Mouse (Mus musculus): ENCODE measurements at regions not wholly inside any gene's neighbourhood (a gene's known extent, or its start where the extent isn't known, plus 50 kb on each side); places are given as distances from the start of the nearest gene placed in this dataset.

DNA sequence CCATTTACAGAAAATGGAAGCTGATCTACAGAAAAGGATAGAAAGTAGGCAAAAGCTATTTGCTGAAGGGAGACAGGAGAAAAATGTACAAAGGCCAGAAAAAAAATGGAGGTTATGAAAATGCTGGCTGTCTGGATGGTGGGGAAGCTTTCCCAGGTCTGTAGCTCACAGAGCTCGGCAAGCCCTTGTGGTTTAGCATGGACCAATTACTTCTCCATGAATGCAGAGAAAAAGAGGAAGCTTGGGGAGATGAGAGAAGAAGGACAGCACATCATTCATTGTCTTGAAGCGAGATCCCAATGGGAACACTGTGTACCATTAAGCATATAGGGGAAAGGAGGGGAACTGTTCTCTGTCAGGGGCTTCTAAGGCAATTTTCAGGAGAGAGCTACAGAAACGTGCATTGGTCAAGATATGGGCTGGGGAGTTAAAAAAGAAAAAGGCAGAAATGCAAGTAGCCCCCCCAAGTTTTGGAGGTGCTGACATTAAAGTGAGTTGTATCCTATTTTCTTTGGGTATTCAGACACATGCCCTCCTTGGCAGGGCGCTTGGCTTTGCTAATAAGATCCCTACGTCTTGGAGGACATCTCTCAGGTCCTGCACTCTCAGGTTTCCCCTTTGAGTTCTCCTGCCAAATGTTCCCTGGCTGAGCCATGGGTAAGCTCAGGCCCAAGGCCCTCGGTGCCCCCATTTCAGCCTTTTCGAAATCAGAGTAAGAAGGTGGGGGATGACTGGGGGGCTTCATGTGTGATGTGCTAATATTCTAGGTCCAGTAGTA, 105.8 kb upstream of the Jun start:
- TF ChIP-seq CTCF (IDR thresholded peaks at IDR 0.05; ENCODE audit: low read depth, low read length) = no peak
- TF ChIP-seq GATA1 (IDR thresholded peaks at IDR 0.05; ENCODE audit: borderline replicate concordance, low read length) = no peak
- no peak for TF ChIP-seq TAL1 (conservative IDR thresholded peaks at IDR 0.05; ENCODE audit: low read depth, low read length)
- TF ChIP-seq POLR2AphosphoS5 (IDR thresholded peaks at IDR 0.05; ENCODE audit: insufficient replicate concordance, low read depth, low read length) = no peak

Data from G1E (cell line).